Mouse (Mus musculus): ENCODE data around the gene Phf1.
"Not testable (repeated sequence)": the region's sequence is repeated elsewhere in the genome, so short reads cannot be mapped to it uniquely, and the experiment has no call there.

The Phf1 gene

GRCm38 (mm10) chr17:26977354-26977753 is 44.5 kb downstream of the Phf1 start:
- DNase-seq (ENCODE audit: low spot score in 2 of 2) = not testable (repeated sequence)

- no peak for DNase-seq (ENCODE audit: low spot score in 2 of 2)
These were observed 46.6 kb downstream of the Phf1 start for GRCm38 (mm10) chr17:26979426-26979825.

GRCm38 (mm10) chr17:26981050-26981449 is 48.2 kb downstream of the Phf1 start:
- DNase-seq (ENCODE audit: low spot score in 2 of 2) = no peak

- DNase-seq (ENCODE audit: low spot score in 2 of 2) = no peak
These were observed 50.5 kb downstream of the Phf1 start for GRCm38 (mm10) chr17:26983382-26983781.

GRCm38 (mm10) chr17:26985503-26986179 is 52.8 kb downstream of the Phf1 start:
- DNase-seq (ENCODE audit: low spot score in 2 of 2) = no peak
